8 mouse cellular contexts compared by ENCODE assay signal in genomic region chr6:28842375-28843276, GRCm38 (mm10). TPM values are rescaled to one million over a fixed set of nuclear protein-coding genes. Genes with fewer than 3 reads are reported as not detected.
DNase-seq lines count a peak whose midpoint lies in the region; ATAC-seq lines count a peak whose summit lies in the region.

No protein-coding gene starts in this region.

- peak overlapping the region; percentile 3; the same call in 1 of the 2 replicates for H3K9ac ChIP-seq in forebrain, embryonic 11.5 days (ENCODE audit: low read length)
- H3K9ac ChIP-seq in neural tube, embryonic 13.5 days, result no peak overlapping the region
- H3K9ac ChIP-seq in kidney, embryonic 16.5 days (replicated peaks; ENCODE audit: low read length), result no peak overlapping the region
- no peak overlapping the region for H3K9ac ChIP-seq in intestine, embryonic 16.5 days (ENCODE audit: low read depth, low read length)

- peak; percentile 90 for ATAC-seq in forebrain, embryonic 11.5 days (replicated peaks; ENCODE audit: low FRiP score)
- ATAC-seq in neural tube, embryonic 13.5 days (ENCODE audit: low read depth), result peak; percentile 85
- no peak for ATAC-seq in kidney, embryonic 16.5 days (ENCODE audit: low FRiP score, low TSS enrichment)
- ATAC-seq in intestine, embryonic 16.5 days, result no peak

- peak; percentile 64 for DNase-seq in cerebellum, adult 11-12 months
- DNase-seq in cerebellum, adult 8-10 months, result no peak
- peak; percentile 78 for DNase-seq in forebrain, embryonic 11.5 days (ENCODE audit: low spot score)
- peak; percentile 89 for DNase-seq in layer of hippocampus, adult 9-11 months
- DNase-seq in urinary bladder, adult 18-20 months (ENCODE audit: low spot score in 2 of 2), result no peak

- H3K9me3 ChIP-seq in forebrain, embryonic 11.5 days (ENCODE audit: control insufficient read depth, low read length), result no peaks in the 10 kb centered on the region
- no peaks in the 10 kb centered on the region for H3K9me3 ChIP-seq in neural tube, embryonic 13.5 days
- H3K9me3 ChIP-seq in kidney, embryonic 16.5 days (ENCODE audit: low read length), result no peaks in the 10 kb centered on the region
- no peaks in the 10 kb centered on the region for H3K9me3 ChIP-seq in intestine, embryonic 16.5 days (ENCODE audit: control insufficient read depth, low read length)

- peak overlapping the region; percentile 78 for H3K27ac ChIP-seq in forebrain, embryonic 11.5 days (ENCODE audit: low read depth, low read length)
- H3K27ac ChIP-seq in neural tube, embryonic 13.5 days (replicated peaks), result peak overlapping the region; percentile 83
- no peak overlapping the region for H3K27ac ChIP-seq in kidney, embryonic 16.5 days (ENCODE audit: low read length)
- no peak overlapping the region for H3K27ac ChIP-seq in intestine, embryonic 16.5 days (ENCODE audit: low read length)

- H3K4me2 ChIP-seq in forebrain, embryonic 11.5 days (ENCODE audit: low read depth, low read length, severe bottlenecking), result 0 out of 2 replicates have a peak overlapping the region, but pooled peaks have one; percentile 12
- H3K4me2 ChIP-seq in neural tube, embryonic 13.5 days, result no peak overlapping the region
- H3K4me2 ChIP-seq in kidney, embryonic 16.5 days (replicated peaks; ENCODE audit: low read depth, low read length), result no peak overlapping the region
- no peak overlapping the region for H3K4me2 ChIP-seq in intestine, embryonic 16.5 days (ENCODE audit: low read depth, low read length)

- H3K4me3 ChIP-seq in forebrain, embryonic 11.5 days (ENCODE audit: low read depth, low read length), result no peak overlapping the region
- no peak overlapping the region for H3K4me3 ChIP-seq in neural tube, embryonic 13.5 days
- H3K4me3 ChIP-seq in kidney, embryonic 16.5 days (ENCODE audit: low read length), result no peak overlapping the region
- no peak overlapping the region for H3K4me3 ChIP-seq in intestine, embryonic 16.5 days (ENCODE audit: low read length)

- no peaks in the 10 kb centered on the region for H3K27me3 ChIP-seq in forebrain, embryonic 11.5 days (ENCODE audit: control insufficient read depth, insufficient read depth, low read length)
- H3K27me3 ChIP-seq in neural tube, embryonic 13.5 days, result no peaks in the 10 kb centered on the region
- H3K27me3 ChIP-seq in kidney, embryonic 16.5 days (ENCODE audit: insufficient read depth, low read length), result no peaks in the 10 kb centered on the region
- H3K27me3 ChIP-seq in intestine, embryonic 16.5 days (replicated peaks; ENCODE audit: control insufficient read depth, insufficient read depth, low read length), result no peaks in the 10 kb centered on the region

- WGBS in forebrain, embryonic 11.5 days, result 24% methylated on average over 4 of the region's 4 CpGs
- 30% methylated on average over 4 of the region's 4 CpGs for WGBS in neural tube, embryonic 13.5 days
- 84% methylated on average over 4 of the region's 4 CpGs for WGBS in kidney, embryonic 16.5 days
- WGBS in intestine, embryonic 16.5 days, result 68% methylated on average over 4 of the region's 4 CpGs

- H3K4me1 ChIP-seq in forebrain, embryonic 11.5 days (replicated peaks; ENCODE audit: control insufficient read depth, insufficient read depth, low read length), result peaks cover 18% of the 10 kb centered on the region
- H3K4me1 ChIP-seq in neural tube, embryonic 13.5 days (replicated peaks), result peaks cover 52% of the 10 kb centered on the region
- peaks cover 15% of the 10 kb centered on the region for H3K4me1 ChIP-seq in kidney, embryonic 16.5 days (ENCODE audit: insufficient read depth, low read length)
- peaks cover 2% of the 10 kb centered on the region; the same call in 1 of the 2 replicates for H3K4me1 ChIP-seq in intestine, embryonic 16.5 days (ENCODE audit: control insufficient read depth, insufficient read depth, low read length)

- H3K36me3 ChIP-seq in forebrain, embryonic 11.5 days (ENCODE audit: control insufficient read depth, insufficient read depth, low read length), result no peaks in the 10 kb centered on the region
- H3K36me3 ChIP-seq in neural tube, embryonic 13.5 days, result no peaks in the 10 kb centered on the region
- H3K36me3 ChIP-seq in kidney, embryonic 16.5 days (ENCODE audit: insufficient read depth, low read length), result no peaks in the 10 kb centered on the region
- H3K36me3 ChIP-seq in intestine, embryonic 16.5 days (ENCODE audit: control insufficient read depth, insufficient read depth, low read length), result no peaks in the 10 kb centered on the region

RNA-seq across cellular contexts. Expression of gene Lrrc4, which starts 11.1 kb away (rescaled TPM):
- polyA plus RNA-seq in forebrain, embryonic 11.5 days (2014; fragmentation: Nextera tagmentation; extraction: Ambion mirVana), result 3.6 and 3.7 TPM in 2 replicates
- 5.9 and 6.0 TPM in 2 replicates for polyA plus RNA-seq in neural tube, embryonic 13.5 days (2015; fragmentation: Nextera tagmentation; extraction: Ambion mirVana)
- polyA plus RNA-seq in kidney, embryonic 16.5 days (2015; fragmentation: Nextera tagmentation; extraction: Ambion mirVana), result 1.6 TPM in 2 replicates
- 0.65 and 0.77 TPM in 2 replicates for polyA plus RNA-seq in intestine, embryonic 16.5 days (2015; fragmentation: Nextera tagmentation; extraction: Ambion mirVana)

Comparison
In these comparisons a context has a peak if more than half of its experiments do, and no peak if none do; other contexts are left out.
1. DNase-seq: peak in cerebellum, adult 11-12 months (single experiment), forebrain, embryonic 11.5 days (single experiment) and layer of hippocampus, adult 9-11 months (single experiment); none in cerebellum, adult 8-10 months (single experiment) and urinary bladder, adult 18-20 months (0 of 2).
2. ATAC-seq: peak in forebrain, embryonic 11.5 days (single experiment) and neural tube, embryonic 13.5 days (single experiment); none in kidney, embryonic 16.5 days (single experiment) and intestine, embryonic 16.5 days (single experiment).
3. H3K27ac ChIP-seq: peak in forebrain, embryonic 11.5 days (single experiment) and neural tube, embryonic 13.5 days (single experiment); none in kidney, embryonic 16.5 days (single experiment) and intestine, embryonic 16.5 days (single experiment).